Mouse (Mus musculus): ENCODE results near the gene Tmem240.
"Not testable (repeated sequence)": the region's sequence is repeated elsewhere in the genome, so short reads cannot be mapped to it uniquely, and the experiment has no call there.

Tmem240 gene

DNA sequence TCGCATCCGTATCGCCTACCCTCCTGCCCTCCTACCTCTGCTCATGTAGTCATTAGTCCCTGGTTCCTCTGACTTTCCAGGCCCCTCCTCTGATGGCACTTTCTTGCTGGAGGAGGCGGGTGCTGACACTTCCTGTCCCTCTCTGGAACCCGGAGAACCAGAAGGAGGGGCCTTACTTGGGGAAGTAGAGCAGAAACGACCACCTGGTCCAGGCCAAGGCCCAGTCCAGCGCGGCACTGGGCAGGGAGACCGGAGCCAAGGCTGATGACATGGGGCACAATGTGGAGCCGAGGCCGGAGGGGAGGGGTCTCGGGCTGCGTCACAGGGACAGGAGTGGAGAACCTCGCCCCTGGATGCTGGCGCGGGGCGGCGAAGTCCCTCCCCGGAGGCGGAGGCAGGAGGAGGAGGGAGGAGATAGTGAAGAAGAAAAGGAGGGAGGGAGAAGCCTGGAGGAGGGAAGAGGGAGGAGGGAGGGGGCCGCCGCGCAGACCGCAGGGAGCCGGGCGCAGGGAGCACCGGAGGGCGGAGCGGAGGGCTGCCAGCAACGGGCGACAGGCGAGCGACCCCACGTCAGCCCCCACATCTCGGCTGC, at the start of gene Tmem240:
Tmem240 (plus strand) TSS at position 451 of the 592 bp plus-strand sequence.
- in situ Hi-C loops (cut with MboI), result loop anchor here (5.0 kb wide), 1 partner anchor 33 kb away; no protein-coding TSS in a partner anchor

- in situ Hi-C loops (cut with MboI), result not testable (repeated sequence)
These were observed 46.8 kb upstream of the Tmem240 start for GRCm38 (mm10) chr4:155687764-155688163.

DNA sequence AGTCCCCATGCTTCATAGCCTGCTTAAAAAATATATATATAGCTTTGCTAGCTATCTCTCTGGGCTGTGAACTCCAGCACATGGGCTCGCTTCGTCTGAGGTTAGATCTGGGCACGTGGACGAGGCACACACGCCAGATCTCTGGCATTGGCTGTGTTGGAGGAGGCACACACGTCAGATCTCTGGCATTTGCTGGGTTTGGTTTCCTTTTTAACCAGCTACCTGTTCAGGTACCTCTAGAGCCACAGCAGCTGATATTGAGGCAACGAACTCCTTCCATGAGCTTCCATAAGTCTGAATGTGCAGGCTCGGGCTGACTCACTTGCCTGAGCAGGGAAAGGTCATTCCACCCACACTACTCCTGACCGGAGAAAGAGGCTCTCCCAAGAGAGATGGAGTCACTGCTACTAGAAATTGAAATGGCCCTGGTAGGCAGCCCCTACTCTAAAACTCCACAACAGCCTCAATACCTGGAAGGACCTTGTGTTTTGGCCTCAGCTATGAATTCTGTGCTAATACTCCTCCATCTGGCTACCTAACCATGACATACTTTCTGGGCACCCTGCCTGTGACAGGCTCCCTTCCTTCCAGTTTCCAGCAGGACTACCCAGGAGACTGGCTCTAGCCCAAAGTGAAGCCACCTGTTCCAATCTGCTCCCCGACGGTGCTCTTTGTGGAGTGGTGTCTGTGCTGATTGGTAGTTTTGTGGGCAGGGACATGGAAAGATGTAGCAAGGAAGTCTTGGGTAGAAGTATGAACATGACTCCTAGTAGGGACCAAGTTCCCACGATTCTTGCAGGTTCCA, 43.8 kb upstream of the Tmem240 start:
- in situ Hi-C loops (cut with MboI), result no loop called here

DNA sequence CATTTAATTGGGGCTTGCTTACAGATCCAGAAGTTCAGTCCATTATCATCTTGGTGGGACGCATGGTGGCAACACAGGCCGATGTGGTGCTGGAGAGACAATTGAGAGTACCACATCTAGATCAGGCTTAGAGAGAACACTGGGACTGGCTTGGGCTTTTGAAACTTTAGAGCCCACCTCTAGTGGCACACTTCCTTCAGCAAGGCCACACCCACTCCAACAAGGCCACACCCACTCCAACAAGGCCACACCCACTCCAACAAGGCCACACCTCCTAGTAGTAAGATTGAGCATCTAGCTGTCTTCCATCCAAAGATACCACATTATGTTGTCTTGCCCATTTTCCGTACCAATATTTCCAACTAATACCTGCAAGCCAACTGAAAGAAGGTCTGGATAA, 42.2 kb upstream of the Tmem240 start:
- in situ Hi-C loops (cut with MboI), result no loop called here

DNA sequence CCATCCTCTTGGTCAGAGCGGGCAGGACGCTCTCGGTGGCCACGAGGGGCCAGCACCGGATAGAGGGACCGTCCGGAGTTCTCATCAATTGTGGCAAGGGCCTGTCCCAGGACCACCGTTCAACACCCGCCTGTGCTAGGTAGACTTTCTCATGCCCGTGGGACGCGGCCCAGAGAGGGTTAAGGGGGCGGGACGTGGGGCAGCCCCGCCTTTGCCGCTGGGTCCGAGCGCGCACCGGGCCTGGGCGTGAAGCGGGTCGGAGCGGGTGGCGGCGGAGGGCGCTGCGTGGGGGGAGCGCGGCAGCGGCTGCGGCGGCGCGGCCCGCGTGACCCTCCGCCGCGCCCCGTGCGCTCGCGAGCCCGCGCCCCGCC, 40.5 kb upstream of the Tmem240 start, which contains the start of gene Fndc10:
Fndc10 (plus strand) TSS at position 232 of the 371 bp plus-strand sequence.
- in situ Hi-C loops (cut with MboI), result no loop called here

- in situ Hi-C loops (cut with MboI), result no loop called here
These were observed 39.9 kb upstream of the Tmem240 start for GRCm38 (mm10) chr4:155694482-155695401.

GRCm38 (mm10) chr4:155695531-155696062, 39.0 kb upstream of the Tmem240 start:
- in situ Hi-C loops (cut with MboI), result no loop called here

DNA sequence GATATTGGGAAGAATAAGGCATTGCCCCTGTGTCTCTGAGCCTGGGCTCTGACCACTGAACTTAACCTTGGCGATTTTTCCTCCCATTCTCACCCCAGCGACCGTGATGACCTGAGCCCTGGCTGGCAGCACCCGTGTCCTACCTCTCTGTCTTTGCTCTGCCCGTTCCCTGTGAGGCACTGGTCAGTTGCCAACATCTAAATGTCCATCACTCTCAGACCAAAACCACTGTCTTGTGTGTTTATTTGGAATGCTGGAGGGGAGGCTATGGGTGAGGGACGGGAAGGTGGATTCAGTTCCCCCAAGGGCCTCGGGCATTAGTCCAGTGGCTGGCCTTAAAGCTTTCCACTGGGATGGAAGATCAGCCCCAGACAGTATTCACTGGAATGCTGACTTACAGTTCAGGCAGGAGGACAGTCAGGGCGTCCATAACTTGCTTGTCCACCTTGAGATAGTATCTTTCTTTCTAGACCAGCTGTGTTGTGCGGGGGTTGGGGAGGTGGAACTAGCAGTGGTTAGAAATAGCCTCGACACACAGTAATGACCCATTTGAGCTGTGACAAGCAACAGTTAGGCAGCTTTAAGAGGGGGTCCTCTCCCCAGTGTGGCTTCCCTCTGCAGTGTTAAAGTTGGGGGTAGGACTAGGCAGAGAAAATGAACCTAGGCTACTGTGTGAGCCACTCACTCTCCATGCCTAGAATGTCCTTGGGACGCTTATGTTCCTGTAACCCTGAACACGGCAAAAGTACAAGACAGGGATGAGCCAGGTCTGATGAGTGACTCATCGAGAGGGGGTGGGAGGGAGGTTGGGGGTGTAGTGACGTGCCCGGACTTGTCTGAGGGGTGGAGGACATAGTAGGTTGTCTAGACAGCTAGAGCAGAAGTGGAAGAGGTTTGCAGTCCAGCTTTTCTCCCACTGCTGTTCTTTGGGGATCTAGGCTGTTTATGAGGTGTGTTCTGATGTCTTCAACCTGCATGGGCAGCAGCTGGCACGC, 38.0 kb upstream of the Tmem240 start:
- in situ Hi-C loops (cut with MboI), result no loop called here

GRCm38 (mm10) chr4:155700425-155700824, 34.2 kb upstream of the Tmem240 start:
- in situ Hi-C loops (cut with MboI), result no loop called here

DNA sequence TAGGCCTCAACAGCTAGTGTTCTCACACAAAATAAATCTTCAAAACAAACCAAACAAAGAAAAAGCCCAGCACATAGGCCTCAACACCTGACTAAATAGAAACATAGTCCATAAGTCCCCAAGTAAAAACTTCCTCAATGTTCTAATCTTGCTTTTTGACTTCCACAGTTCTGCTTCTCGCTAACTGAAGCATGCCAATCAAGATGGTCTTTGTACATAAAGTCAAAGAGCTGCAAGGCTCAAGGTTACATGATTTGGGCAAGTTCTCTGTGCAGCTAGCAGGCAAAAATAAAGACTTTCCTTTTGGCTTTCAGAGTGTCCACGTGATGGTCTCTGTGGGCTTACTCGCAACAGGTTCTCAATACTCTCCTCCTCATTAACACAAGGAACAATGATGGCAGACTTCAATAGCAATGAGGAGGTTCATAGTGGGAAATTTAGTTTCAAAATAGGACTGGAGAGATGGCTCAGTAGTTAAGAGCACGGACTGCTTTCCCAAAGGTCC, 31.1 kb upstream of the Tmem240 start:
- in situ Hi-C loops (cut with MboI), result no loop called here

- in situ Hi-C loops (cut with MboI), result no loop called here
These were observed 29.6 kb upstream of the Tmem240 start, which contains the start of gene Ssu72 for GRCm38 (mm10) chr4:155704721-155705591. TSS of gene Ssu72 (plus strand) at chr4:155704800.

GRCm38 (mm10) chr4:155705592-155705929, 29.0 kb upstream of the Tmem240 start:
- in situ Hi-C loops (cut with MboI), result no loop called here

- in situ Hi-C loops (cut with MboI), result no loop called here
These were observed 26.0 kb upstream of the Tmem240 start for GRCm38 (mm10) chr4:155708582-155708981.

- in situ Hi-C loops (cut with MboI), result no loop called here
These were observed 25.6 kb upstream of the Tmem240 start for GRCm38 (mm10) chr4:155708988-155709387.

GRCm38 (mm10) chr4:155710521-155711252, 23.9 kb upstream of the Tmem240 start:
- in situ Hi-C loops (cut with MboI), result loop anchor here (10.0 kb wide), 1 partner anchor 54 kb away; the partner anchor contains the start of gene Atad3a

DNA sequence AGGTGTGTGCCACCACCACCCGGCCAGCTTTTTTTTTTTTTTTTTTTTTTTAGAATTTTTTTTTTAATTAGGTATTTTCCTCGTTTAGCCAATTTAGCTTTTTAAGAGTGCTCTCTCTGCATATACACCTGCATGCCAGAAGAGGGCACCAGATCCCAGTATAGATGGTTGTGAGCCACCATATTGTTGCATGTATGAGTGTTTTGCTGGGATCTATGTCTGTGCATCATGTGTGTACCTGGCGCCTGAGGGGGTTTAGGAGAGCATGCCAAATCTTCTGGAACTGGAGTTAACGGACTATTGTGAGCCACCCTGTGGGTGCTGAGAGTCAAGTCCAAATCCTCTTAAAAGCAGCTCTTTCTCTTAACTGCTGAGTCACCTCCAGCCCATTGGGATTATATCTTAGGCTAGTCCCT, 12.9 kb upstream of the Tmem240 start:
- in situ Hi-C loops (cut with MboI), result no loop called here

- in situ Hi-C loops (cut with MboI), result no loop called here
These were observed 6.6 kb upstream of the Tmem240 start for GRCm38 (mm10) chr4:155727993-155728392.

- in situ Hi-C loops (cut with MboI), result loop anchor here (5.0 kb wide), 1 partner anchor 34 kb away; no protein-coding TSS in a partner anchor
These were observed 1.3 kb upstream of the Tmem240 start for GRCm38 (mm10) chr4:155733267-155733666.
